Mouse (Mus musculus): ENCODE results near the gene Inca1. TPM values are rescaled to one million over a fixed set of nuclear protein-coding genes. Genes with fewer than 3 reads are reported as not detected.

Inca1 gene
- polyA plus RNA-seq, 2 experiments from 2014 or later = 0.30 to 1.2 TPM

DNA sequence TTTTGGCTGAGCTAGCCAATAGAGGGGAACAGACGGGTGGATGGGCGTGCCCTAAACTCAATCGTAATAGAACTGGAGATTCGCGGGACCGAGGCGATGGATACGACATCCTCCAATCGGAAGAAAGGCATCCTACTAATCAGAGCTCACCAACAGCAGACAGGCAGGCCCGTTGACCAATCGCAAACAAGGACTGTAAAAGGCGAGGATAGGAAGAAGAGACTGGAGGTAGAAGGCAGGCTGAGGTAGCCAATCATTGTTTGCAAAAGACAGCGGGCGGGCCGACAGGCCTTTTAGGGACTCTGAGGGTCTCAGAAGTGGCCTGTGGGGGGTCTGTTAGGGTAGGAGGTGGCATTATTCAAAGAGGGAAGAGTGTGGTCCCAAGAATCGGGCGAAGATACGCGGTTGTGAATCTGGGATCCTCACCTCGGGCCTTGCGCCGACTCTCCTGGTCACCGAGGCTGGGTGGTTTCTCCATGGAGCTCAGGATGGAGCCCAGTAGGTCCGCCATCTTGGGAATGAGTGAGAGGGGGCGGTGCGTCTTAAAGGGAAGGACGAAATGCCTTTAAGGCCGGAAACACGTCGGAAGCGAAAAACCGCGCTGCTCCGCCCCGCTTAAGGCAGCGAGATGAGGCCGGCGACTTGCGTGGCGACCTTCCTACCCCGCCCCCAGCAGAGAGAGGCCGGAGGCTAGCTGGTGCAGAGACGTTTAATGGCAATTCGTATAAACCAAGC, 31.0 kb downstream of the Inca1 start, which contains the start of gene Spag7:
Gene Spag7, minus strand, starts transcription at position 646 of the 735 bp plus-strand sequence.
- peak; percentile 88 for ATAC-seq

DNA sequence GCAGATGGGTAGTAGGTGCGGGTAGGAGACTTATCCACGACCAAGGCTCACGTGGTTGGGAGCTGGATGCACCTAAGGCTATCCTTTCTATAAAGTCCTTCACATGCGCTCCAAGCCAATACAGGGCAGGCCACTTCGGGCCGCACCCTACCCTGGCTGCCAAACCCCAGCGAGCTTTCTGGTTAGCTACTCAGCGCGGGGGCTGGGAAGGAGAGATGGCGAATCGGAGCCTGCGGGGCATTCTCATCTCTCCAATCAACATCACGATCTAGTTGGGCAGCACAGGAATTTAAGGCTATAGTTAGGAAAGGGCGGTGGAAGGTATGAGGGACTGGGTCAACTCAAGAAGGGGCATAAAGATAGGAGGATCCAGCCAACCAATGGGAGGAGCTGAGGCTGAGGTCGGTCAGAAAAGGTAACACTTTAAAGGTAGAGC, 31.6 kb downstream of the Inca1 start:
- peak; percentile 21 for ATAC-seq

DNA sequence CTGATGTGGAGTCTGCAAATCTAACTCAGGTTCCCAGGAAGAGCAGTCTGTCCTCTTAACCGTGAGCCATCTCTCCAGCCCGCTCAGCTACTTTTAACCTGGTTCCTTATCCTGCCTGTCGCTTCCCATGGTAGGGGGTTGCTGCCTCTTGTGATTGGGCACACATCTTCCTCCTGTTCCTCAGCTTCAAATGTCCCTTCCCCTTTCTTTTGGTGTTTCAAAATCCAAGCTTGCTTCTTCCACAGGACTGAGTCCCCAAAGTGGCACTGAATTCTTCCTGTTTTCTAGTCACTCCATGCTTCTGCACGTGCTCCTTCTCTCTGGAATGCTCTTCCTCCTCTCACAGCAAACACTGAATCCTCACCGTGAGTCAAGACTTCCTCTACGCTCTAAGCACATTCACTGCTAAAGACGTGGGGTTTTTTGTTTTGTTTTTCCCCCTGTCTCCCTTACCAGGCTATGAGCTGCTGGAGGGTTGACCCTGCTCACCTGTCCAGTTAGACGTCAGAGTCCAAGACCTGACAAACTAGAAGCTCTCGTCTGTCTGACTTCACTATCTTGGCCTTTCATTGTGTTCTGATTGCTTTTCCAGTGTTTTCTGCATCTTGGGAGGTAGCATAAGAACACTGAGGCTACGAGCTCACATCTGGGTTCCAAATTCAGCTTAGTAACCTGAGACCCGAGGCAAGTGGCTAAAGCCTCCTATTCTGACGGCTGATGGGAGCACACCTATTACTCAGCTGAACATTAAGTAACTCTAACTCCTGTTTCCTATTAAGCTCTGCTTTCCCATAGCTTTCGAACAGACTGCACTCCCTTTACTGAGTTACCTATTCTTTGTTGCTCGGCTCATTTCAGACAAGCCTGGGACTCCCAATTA, 32.4 kb downstream of the Inca1 start:
- no peak for ATAC-seq

DNA sequence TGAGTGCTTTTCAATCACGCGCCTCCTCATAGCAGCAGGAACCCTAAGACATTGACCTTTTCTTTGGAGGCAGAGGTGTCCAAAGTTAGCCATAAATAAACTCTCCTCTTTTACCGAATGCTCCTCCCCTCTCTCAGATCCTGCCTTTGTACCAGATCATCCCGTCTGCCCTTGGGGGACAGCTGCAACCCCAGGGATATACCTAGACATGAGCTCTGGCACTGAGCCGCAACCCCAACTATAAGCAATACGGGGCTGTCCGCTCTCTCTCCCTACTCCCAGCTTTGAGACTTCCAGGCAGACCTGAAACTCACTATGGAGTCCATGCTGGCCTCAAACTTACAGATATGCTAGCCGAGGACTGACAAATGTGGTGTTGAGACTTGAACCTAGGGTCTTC, 33.3 kb downstream of the Inca1 start:
- ATAC-seq = no peak

DNA sequence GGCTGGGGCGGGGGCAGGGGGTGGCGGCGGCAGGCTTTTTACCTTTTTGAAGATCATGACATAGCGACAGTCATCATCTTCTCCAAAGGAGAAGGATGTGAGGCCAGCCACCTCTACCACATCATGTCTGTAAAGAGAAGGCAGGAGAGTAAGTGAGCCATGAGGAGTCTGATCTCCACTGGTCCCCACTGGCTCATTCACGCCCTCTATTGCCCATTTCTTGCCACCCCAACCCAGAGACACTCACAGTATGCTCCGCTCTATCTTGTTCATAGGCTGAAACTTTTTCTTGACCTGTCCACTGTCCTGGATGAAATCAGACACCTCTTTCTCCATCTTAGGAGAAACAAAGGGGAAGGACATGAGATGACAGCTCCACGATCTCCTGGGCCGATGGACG, 35.2 kb downstream of the Inca1 start:
- ATAC-seq = no peak

DNA sequence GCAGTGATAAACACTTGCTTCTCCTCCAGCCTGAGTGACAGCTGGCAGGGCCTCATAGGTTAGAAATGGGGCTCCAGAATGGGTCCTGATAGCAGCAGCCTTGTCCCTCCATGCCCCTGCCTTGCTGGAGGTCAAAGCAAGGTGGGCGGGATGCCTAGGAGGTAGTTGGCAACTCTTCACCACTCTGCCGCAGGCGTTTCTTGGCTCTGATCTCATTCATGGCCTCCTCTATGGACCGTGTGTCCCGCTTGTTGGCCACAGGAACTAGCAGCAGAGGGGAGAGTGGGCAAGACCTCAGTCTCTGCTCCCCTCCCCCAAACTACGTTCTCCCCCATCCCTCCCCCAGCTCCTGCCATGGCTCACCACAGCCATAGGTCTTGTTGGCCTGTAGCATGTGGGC, 36.0 kb downstream of the Inca1 start:
- no peak for ATAC-seq

DNA sequence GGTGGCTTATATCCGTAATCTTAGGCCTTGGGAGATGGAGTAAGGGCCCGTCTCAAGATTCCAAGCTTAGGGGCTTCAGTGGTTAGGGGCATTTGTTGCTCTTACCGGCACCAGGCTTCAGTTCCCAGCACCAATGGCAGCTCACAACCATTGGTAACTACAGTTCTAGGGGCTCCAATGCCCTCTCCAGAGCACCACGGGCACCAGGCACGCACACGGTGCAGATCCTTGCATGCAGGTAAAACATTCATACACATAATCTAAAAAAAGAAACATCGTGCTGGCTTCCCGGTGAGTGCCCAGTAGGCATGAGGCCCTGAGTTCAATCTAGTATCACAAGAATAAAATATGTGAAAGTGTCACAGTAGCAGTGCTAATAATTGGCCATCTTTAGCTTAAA, 36.9 kb downstream of the Inca1 start:
- ATAC-seq = no peak

DNA sequence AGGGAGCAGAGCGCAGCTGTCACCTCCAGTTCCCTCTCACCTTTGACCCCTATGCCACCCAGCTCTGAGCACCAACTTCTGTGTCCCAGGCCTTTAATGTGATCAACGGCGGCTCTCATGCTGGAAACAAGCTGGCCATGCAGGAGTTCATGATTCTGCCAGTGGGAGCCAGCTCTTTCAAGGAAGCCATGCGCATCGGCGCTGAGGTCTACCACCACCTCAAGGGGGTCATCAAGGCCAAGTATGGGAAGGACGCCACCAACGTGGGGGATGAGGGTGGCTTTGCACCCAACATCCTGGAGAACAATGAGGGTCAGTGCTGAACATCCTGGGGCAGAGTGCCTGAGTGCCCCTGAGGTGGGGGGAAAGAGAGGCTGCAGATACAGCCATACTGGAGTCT, 39.4 kb downstream of the Inca1 start:
- no peak for ATAC-seq

DNA sequence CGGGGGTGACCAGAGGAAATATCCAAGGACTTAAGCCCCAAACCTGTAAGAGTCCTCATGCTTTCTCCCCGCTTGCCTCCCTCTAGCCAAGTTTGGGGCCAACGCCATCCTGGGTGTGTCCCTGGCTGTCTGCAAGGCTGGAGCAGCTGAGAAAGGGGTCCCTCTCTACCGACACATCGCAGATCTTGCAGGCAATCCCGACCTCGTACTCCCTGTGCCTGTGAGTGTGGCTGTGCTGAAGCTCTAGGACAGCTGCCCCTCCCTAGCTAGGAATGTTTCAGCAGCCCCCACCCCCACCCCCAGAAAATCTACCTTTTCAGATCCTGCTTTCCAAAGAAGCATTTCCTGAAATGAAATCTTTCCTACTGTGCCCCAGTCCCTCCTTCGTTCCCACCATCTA, 41.0 kb downstream of the Inca1 start:
- ATAC-seq = no peak

DNA sequence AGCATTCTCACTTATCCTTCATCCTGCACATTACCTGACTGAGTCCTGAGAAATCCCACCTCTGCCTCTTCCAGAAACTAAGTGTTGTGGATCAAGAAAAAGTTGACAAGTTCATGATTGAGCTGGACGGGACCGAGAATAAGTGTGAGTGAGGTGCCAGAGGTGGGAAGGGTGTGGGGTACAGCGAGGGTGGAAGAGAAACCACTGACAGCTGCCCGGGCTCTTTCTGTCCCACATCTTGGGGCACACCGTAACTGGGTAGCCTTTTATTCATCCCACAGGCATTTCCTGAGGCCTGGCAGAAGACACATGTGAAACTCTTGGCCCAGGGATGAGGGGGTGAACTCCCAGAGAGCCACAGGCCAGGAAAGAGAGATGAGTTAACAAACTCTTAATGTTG, 41.4 kb downstream of the Inca1 start:
- ATAC-seq = no peak

DNA sequence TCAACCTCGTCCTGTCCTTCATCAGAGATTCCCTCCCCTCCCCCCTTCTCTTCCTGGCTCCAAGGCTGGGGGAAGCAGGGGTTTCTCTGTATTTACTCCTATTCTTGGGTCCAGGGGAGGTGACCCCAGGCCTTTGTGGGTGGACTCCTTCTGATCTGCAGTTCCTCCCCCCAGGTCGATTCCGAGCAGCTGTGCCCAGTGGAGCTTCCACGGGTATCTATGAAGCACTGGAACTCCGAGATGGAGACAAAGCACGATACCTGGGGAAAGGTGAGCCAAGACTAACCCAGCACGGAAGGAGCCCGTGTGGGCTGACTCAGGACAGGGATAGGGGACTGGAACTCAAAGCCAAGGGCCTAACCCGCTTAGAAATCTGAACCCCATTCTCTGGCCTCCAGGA, 42.0 kb downstream of the Inca1 start:
- ATAC-seq = no peak

DNA sequence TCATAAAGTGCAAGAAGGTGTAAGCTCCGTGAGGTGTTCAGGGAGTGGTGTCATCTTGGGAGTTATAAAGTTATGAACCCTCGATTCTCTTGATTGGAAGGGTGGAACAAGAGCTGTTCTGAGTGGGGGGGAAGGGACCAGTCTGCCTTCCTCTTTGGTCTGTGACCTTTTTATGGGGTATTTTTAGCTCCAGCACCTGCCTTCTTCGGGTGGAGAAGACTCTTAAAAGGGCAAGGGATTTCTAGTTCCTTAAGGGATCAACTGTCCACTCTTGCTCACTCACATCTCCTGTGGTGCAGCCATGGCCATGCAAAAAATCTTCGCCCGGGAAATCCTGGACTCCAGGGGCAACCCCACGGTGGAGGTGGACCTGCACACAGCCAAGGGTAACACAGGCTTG, 42.4 kb downstream of the Inca1 start:
- ATAC-seq = no peak

DNA sequence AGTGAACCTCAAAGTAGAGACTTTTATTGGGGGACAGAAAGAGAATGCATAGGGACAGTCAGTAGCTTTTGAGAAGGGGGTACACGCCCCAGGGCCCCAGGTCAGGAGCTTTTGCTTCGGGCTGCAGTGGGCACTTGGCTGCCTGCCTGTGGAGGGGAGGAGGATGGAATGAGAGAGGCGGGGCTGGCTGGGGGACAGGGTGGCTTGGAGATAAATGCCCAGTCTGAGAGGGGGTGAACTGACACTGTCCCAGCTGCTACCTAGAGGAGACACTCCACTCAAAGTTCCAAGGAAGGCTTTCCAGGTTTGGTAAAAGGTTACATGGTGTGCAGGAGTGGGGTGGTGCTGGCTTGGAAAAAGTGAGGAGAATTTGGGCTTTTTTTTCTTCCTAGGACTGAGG, 43.0 kb downstream of the Inca1 start, which contains the start of gene Eno3:
Gene Eno3, plus strand, starts transcription at position 239 of the 400 bp plus-strand sequence.
- no peak for ATAC-seq

DNA sequence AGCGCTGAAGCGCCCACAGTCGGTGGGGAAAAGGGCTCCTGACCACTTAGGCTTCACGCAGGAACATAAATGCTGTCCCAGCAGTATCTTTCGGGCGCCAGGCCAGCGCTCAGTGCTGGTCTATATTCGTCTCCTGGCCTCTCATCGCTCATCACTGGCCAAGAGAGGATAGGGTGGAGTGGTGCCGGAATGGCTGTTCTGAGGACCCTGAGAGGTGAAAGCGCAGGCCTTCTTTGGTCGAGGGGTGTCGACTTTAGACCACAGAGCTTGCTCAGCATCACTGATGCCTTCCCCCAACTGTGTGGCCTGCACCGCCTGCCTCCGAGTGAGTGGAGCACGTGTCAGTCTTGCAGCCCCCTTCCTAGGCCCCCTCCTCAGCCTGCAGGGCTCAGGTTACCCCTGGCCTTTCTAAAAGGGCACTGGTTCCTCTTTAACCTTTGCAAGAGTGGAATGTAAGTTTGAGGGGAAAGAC, 43.5 kb downstream of the Inca1 start:
- ATAC-seq = no peak

DNA sequence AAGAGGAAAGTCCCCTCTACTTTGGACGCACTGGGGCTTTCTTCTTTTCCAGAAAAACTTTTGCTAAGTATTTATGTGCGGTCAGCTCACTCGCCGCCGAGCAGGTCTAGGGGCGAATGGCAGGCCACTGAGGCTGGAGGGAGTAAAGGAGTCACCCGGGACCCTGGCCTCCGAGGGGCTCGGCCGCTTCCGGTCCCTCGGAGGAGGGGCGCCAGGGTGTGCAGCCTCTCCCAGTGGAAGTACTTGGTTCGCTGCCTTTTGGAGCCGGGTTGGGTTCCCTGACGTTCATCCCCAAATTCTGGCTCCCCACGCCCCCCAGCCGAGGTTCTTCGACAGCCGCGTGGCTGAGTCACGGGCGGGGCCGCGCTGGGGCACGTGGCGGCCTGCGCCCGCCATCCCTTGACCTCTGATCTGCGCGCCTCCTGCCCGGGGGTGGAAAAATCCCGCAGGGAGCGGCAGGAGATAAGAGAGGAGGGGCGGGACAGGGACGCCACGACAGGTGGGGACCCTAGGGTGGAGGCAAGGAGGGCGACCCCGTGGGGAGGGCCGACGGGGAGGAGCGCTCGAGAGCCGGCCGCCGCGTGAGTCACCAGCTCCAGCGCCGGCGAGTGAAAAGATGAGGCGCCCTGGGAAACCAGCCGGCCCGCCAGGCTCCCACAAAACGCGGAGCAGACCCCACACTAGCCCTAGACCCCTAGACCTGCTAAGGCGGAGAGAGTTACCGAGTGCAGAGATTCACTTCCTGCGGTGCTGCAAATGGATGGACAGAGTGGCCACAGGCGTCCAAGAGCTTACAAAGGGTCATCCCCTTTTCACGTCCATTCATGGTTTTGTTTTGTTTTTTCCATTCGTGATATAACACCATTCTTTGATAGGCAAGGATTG, 44.1 kb downstream of the Inca1 start:
- no peak for ATAC-seq

DNA sequence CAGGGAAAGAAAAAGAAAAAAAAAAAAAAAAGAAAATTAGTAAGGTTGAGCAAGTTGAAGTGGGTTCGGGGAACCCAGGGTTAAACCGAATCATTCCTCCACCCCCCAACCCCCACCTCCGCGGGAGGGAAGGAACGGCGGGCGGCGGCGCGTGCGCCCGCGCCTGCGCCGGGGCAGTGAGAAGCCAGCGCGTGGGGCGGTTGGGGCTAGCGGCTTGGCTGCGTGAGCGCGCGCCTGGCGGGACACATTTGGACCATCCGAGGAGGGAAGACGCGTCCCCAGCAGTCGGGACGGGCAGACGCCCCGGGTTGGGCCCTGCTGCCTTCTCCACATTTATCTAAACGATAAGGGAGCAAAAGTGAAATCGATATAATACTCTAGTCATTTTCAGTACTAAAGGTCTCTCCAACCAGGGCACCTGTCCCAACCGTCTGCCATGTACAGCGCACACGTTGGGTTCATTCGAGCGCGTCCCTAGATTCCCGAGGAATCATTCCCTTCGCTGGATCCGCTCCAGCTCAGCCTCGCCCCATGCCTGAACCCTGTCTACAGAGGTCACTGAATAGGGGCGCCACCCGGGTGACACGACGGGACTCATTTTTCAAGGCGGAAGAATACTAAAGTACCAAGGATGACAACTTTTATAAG, 44.9 kb downstream of the Inca1 start:
- peak; percentile 32 for ATAC-seq

DNA sequence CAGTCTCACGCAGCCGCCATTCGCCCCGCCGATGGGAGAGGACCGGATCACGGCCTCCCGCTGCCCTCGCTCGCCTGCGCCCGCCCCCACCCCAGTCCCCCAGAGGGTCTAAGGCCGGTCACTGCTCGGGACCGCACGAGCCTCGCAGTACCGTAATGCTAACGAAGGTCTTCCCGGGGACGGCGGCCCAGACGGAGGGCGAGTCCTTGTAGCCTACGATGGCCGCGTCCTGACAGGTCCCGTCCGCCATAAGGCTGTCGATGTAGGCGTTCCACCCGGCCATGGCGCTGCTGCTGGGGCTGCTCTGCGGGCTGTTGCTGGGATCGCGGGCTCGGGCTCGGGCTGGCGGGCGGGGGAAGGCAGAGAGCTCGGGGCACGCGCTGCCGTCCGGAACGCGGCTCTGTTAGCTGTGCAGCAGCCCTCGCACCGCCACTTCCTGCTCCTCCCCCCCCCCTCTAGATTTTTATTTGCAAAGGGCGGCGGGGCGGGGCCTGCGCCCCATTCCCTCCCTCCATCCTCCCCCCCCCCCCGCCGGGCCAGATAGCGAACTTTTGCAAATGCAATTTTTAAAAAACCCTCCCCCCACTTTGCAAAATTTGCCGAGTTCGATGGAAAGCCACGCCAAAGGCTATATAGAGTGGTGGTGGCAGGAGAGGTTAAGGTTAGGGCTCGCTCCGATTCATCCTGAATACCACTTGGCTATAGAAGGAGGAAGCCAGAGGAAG, 45.6 kb downstream of the Inca1 start, which contains the start of gene Pfn1:
Gene Pfn1, minus strand, starts transcription at position 447 of the 725 bp plus-strand sequence.
- ATAC-seq = peak; percentile 36

DNA sequence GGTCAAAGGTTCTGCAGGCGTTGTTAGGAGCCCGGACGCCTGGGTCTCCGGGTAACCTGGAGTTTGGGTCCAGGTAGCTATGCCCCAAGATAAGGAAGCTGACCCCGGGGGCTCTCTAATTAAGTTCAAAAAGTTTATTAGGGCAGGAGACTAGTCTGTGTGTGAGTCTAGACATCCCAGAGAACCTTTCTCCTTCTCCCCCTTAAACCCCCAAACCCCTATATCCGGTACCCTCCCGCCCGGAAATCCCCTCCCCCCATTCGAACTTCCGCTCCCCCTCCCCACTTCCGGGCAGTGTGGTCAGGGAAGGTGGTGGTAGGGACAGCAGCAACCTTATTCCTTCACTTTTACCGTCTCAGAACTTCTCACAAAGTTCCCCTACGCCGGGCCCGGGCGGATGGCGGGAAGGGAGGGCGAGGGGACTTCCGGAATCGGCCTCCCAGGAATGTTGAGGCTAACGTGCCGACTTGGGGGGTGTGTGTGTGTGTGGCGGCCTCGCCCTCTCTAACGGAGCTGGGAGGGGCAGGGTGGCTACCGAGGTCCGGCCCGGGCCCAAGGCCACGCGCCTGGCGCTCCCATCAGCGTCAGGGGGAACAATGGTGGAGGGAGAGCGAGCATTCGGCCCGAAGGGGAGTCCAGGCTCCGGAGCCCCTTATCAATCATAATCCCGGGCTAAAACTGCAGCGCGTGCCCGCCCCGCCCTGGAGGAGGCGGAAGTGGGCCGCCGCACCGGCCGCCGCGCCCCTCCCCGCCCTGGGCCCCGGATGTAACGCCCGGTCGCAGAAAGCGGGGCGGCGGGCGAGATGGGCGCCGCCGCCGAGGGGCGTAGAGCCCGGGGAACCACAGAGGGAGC, 46.4 kb downstream of the Inca1 start:
- ATAC-seq = peak; percentile 17

DNA sequence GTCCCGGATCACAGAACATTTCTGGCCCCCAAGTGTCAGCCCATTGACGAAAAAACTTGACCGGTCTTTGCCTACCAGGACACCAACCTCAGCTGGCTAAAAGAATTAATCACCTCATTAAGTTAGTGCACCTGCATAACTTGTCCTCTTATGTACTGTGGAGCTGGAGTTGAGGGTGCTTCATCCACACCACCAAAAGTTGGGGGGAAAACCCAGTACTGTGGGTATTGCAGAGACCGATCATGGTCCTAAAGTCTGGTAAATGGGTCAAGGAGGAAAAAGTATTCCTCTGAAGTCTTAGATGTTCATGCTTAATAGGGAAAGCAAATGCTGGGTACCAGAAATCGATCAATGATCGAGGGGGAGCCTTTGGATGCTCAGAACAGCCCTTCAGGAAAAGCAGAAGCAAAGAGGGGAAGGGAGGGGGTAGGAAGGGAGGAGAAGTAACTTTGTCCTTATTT, 47.0 kb downstream of the Inca1 start:
- no peak for ATAC-seq

Measured in CD4-positive, CD25-positive, alpha-beta regulatory T cell, adult 4 months (primary cell).